Mouse (Mus musculus): Measurements from ENCODE around the gene Zfp524.
"Not testable (repeated sequence)": the region's sequence is repeated elsewhere in the genome, so short reads cannot be mapped to it uniquely, and the experiment has no call there.

Zfp524 gene

GRCm38 (mm10) chr7:5014251-5015117 lies at the start of gene Zfp524, which contains the start of gene Fiz1:
Zfp524 (plus strand) TSS chr7:5014415.
Fiz1 (minus strand) TSS chr7:5014697.
- peak; percentile 97 for DNase-seq (ENCODE audit: low spot score)

GRCm38 (mm10) chr7:4964988-4965387 lies 49.2 kb upstream of the Zfp524 start:
- no peak for DNase-seq (ENCODE audit: low spot score)

- no peak for DNase-seq (ENCODE audit: low spot score)
Observed at GRCm38 (mm10) chr7:4971068-4971467, 43.1 kb upstream of the Zfp524 start, which contains the start of gene Sbk3. Sbk3 (minus strand) TSS chr7:4971168.

- DNase-seq (ENCODE audit: low spot score) = no peak
Observed at GRCm38 (mm10) chr7:4971710-4972109, 42.5 kb upstream of the Zfp524 start.

- no peak for DNase-seq (ENCODE audit: low spot score)
Observed at GRCm38 (mm10) chr7:4972321-4973047, 41.7 kb upstream of the Zfp524 start.

- no peak for DNase-seq (ENCODE audit: low spot score)
Observed at GRCm38 (mm10) chr7:4975455-4975854, 38.8 kb upstream of the Zfp524 start.

- DNase-seq (ENCODE audit: low spot score) = no peak
Observed at GRCm38 (mm10) chr7:4976832-4977231, 37.4 kb upstream of the Zfp524 start.

- no peak for DNase-seq (ENCODE audit: low spot score)
Observed at GRCm38 (mm10) chr7:4988250-4988649, 26.0 kb upstream of the Zfp524 start.

GRCm38 (mm10) chr7:4993347-4993998 lies 20.7 kb upstream of the Zfp524 start:
- DNase-seq (ENCODE audit: low spot score) = no peak

- no peak for DNase-seq (ENCODE audit: low spot score)
Observed at GRCm38 (mm10) chr7:4993999-4994788, 20.0 kb upstream of the Zfp524 start.

- DNase-seq (ENCODE audit: low spot score) = no peak
Observed at GRCm38 (mm10) chr7:4995268-4996002, 18.8 kb upstream of the Zfp524 start.

GRCm38 (mm10) chr7:4996003-4996895 lies 18.0 kb upstream of the Zfp524 start, which contains the start of gene Zfp579:
Zfp579 (minus strand) TSS chr7:4996158.
- DNase-seq (ENCODE audit: low spot score) = peak; percentile 97

- no peak for DNase-seq (ENCODE audit: low spot score)
Observed at GRCm38 (mm10) chr7:4996934-4997333, 17.3 kb upstream of the Zfp524 start.

- no peak for DNase-seq (ENCODE audit: low spot score)
Observed at GRCm38 (mm10) chr7:4999876-5000275, 14.3 kb upstream of the Zfp524 start.

- not testable (repeated sequence) for DNase-seq (ENCODE audit: low spot score)
Observed at GRCm38 (mm10) chr7:5002876-5003275, 11.3 kb upstream of the Zfp524 start.

GRCm38 (mm10) chr7:5008229-5008628 lies 6.0 kb upstream of the Zfp524 start:
- no peak for DNase-seq (ENCODE audit: low spot score)

GRCm38 (mm10) chr7:5012681-5013513 lies 1.3 kb upstream of the Zfp524 start:
- DNase-seq (ENCODE audit: low spot score) = no peak

- DNase-seq (ENCODE audit: low spot score) = peak; percentile 86
Observed at GRCm38 (mm10) chr7:5015118-5016001, 1.1 kb downstream of the Zfp524 start, which contains the start of gene Gm44973. Gm44973 (plus strand) TSS chr7:5015496.

Data from ovary, postnatal 14 days (tissue).